10 mouse cellular contexts compared by ENCODE assay signal in the genomic region with DNA sequence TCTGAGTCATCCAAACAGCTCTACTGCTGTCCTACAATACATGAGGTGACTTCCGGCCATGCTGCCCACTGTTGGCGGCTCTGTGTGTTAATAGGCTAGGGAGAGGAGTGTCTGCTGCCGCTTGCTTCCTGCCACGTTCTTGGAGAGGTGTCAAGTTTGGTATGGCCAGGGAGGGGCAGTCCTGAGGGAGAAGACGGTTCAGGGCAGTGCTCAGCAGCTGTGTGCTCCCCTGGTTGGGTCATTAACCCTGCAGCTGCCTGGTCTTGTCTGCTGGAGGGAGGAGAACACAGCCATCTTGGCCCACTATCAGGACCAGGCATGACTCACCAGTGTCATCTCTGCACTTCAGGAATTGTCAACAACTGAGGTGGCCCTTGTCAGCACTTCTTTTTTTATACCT. TPM values are rescaled to one million over a fixed set of nuclear protein-coding genes. Genes with fewer than 3 reads are reported as not detected.
DNase-seq lines count a peak whose midpoint lies in the region; ATAC-seq and TF ChIP-seq lines count a peak whose summit lies in the region.
"Had no signal": no experiment of that assay in that cellular context is flagged by ENCODE, and none has a peak within 500 bp of the region (broad histone marks: within the 10 kb centered on the region; RNA-seq: fewer than 3 reads in every experiment).

No protein-coding gene starts in this region.

- no peak overlapping the region for H3K4me3 ChIP-seq in kidney, postnatal 0 days (replicated peaks; ENCODE audit: low read depth, low read length)
- H3K4me3 ChIP-seq in heart, embryonic 11.5 days (ENCODE audit: low read depth, low read length): no peak overlapping the region

- no peak overlapping the region for H3K27ac ChIP-seq in kidney, postnatal 0 days
- H3K27ac ChIP-seq in heart, embryonic 11.5 days (ENCODE audit: low read depth, low read length): no peak overlapping the region

- no peak for TF ChIP-seq CTCF in kidney, postnatal 0 days (IDR thresholded peaks at IDR 0.05; ENCODE audit: low read depth)

- no peak overlapping the region for H3K4me2 ChIP-seq in kidney, postnatal 0 days (ENCODE audit: low read length)
- H3K4me2 ChIP-seq in heart, embryonic 11.5 days: no peak overlapping the region; the same call in 1 of the 2 replicates

- peaks cover 67% of the 10 kb centered on the region for H3K36me3 ChIP-seq in kidney, postnatal 0 days (ENCODE audit: insufficient read depth, low read length)
- H3K36me3 ChIP-seq in heart, embryonic 11.5 days (ENCODE audit: control insufficient read depth, insufficient read depth, low read length): peaks cover 44% of the 10 kb centered on the region

- no peaks in the 10 kb centered on the region for H3K9me3 ChIP-seq in kidney, postnatal 0 days (replicated peaks; ENCODE audit: low read length)
- no peaks in the 10 kb centered on the region for H3K9me3 ChIP-seq in heart, embryonic 11.5 days (replicated peaks; ENCODE audit: control insufficient read depth, low read length)

- no peak for ATAC-seq in cerebellum, adult (ENCODE audit: insufficient number of reproducible peaks, low FRiP score, low TSS enrichment)
- 0 out of 2 replicates have a peak, but pooled peaks have one; percentile 49 for ATAC-seq in kidney, postnatal 0 days (replicated peaks; ENCODE audit: low FRiP score, low read depth)
- ATAC-seq in heart, embryonic 11.5 days (replicated peaks; ENCODE audit: insufficient number of reproducible peaks, low FRiP score, low TSS enrichment): peak; percentile 65
- 0 out of 2 replicates have a peak, but pooled peaks have one; percentile 6 for ATAC-seq in megakaryocyte, adult 5-6 weeks (ENCODE audit: poor library complexity, severe bottlenecking)

- no peaks in the 10 kb centered on the region for H3K27me3 ChIP-seq in kidney, postnatal 0 days (ENCODE audit: insufficient read depth, low read length)
- no peaks in the 10 kb centered on the region for H3K27me3 ChIP-seq in heart, embryonic 11.5 days (ENCODE audit: control insufficient read depth, insufficient read depth, low read length)

- 0 out of 2 replicates have a peak, but pooled peaks cover under 1% of the 10 kb centered on the region for H3K4me1 ChIP-seq in kidney, postnatal 0 days (replicated peaks; ENCODE audit: insufficient read depth, low read length)
- peaks cover 5% of the 10 kb centered on the region; the same call in 1 of the 2 replicates for H3K4me1 ChIP-seq in heart, embryonic 11.5 days (ENCODE audit: control insufficient read depth, insufficient read depth, low read length)

- peak; percentile 27 for DNase-seq in cerebellum, adult 11-12 months
- peak; percentile 51 for DNase-seq in kidney, postnatal 0 days (ENCODE audit: low spot score)
- DNase-seq in kidney, adult 18-20 months: no peak
- no peak for DNase-seq in right cerebral cortex, postnatal 14 days
- DNase-seq in natural killer cell, adult 2 months (ENCODE audit: low spot score in 2 of 2): no peak
- DNase-seq: cerebellum, adult 11 months; kidney, postnatal 36 days had no signal

- H3K9ac ChIP-seq in kidney, postnatal 0 days (ENCODE audit: low read depth, low read length): no peak overlapping the region
- H3K9ac ChIP-seq in heart, embryonic 11.5 days (ENCODE audit: low read depth, low read length): no peak overlapping the region

- WGBS in kidney, postnatal 0 days: 27% methylated on average over 5 of the region's 5 CpGs
- 56% methylated on average over 5 of the region's 5 CpGs for WGBS in heart, embryonic 11.5 days (ENCODE audit: insufficient replicate concordance)

RNA-seq across cellular contexts. Expression of a gene that starts 7.5 kb away (rescaled TPM):
- polyA plus RNA-seq in kidney, postnatal 0 days (2015; fragmentation: Nextera tagmentation; extraction: Ambion mirVana): 25.4 and 26.3 TPM in 2 replicates
- 24.9 and 28.6 TPM in 2 replicates for polyA plus RNA-seq in heart, embryonic 11.5 days (2014; fragmentation: Nextera tagmentation; extraction: Ambion mirVana)
- 29.3 and 30.2 TPM in 2 replicates for total RNA-seq in megakaryocyte, adult 5-6 weeks (2015)
- total RNA-seq in megakaryocyte, adult 5-6 weeks (2017): 47.9 and 49.6 TPM in 2 replicates

RNA-seq across cellular contexts. Expression of a gene that starts 15.0 kb away (rescaled TPM):
- 32.4 and 35.6 TPM in 2 replicates for polyA plus RNA-seq in kidney, postnatal 0 days (2015; fragmentation: Nextera tagmentation; extraction: Ambion mirVana)
- 38.8 and 39.8 TPM in 2 replicates for polyA plus RNA-seq in heart, embryonic 11.5 days (2014; fragmentation: Nextera tagmentation; extraction: Ambion mirVana)
- total RNA-seq in megakaryocyte, adult 5-6 weeks (2015): 20.5 and 20.6 TPM in 2 replicates
- total RNA-seq in megakaryocyte, adult 5-6 weeks (2017): 9.5 and 9.9 TPM in 2 replicates

RNA-seq across cellular contexts. Expression of a gene that starts 24.3 kb away (rescaled TPM):
- 18.8 and 19.8 TPM in 2 replicates for polyA plus RNA-seq in kidney, postnatal 0 days (2015; fragmentation: Nextera tagmentation; extraction: Ambion mirVana)
- polyA plus RNA-seq in heart, embryonic 11.5 days (2014; fragmentation: Nextera tagmentation; extraction: Ambion mirVana): 6.1 and 6.7 TPM in 2 replicates
- not detected in 2 replicates for total RNA-seq in megakaryocyte, adult 5-6 weeks (2015)
- not detected in 2 replicates for total RNA-seq in megakaryocyte, adult 5-6 weeks (2017)

RNA-seq across cellular contexts. Expression of a gene that starts 34.1 kb away (rescaled TPM):
- 10.5 and 11.1 TPM in 2 replicates for polyA plus RNA-seq in kidney, postnatal 0 days (2015; fragmentation: Nextera tagmentation; extraction: Ambion mirVana)
- polyA plus RNA-seq in heart, embryonic 11.5 days (2014; fragmentation: Nextera tagmentation; extraction: Ambion mirVana): 12.1 and 12.3 TPM in 2 replicates
- 14.2 and 18.2 TPM in 2 replicates for total RNA-seq in megakaryocyte, adult 5-6 weeks (2015)
- 28.5 and 31.8 TPM in 2 replicates for total RNA-seq in megakaryocyte, adult 5-6 weeks (2017)

RNA-seq across cellular contexts. Expression of a gene that starts 34.3 kb away (rescaled TPM):
- 23.3 and 26.7 TPM in 2 replicates for polyA plus RNA-seq in kidney, postnatal 0 days (2015; fragmentation: Nextera tagmentation; extraction: Ambion mirVana)
- 32.3 and 32.6 TPM in 2 replicates for polyA plus RNA-seq in heart, embryonic 11.5 days (2014; fragmentation: Nextera tagmentation; extraction: Ambion mirVana)
- 16.8 and 21.0 TPM in 2 replicates for total RNA-seq in megakaryocyte, adult 5-6 weeks (2015)
- total RNA-seq in megakaryocyte, adult 5-6 weeks (2017): 25.1 and 26.6 TPM in 2 replicates

Comparison
In these comparisons a context has a peak if more than half of its experiments do, and no peak if none do; other contexts are left out.
1. DNase-seq: peak in cerebellum, adult 11-12 months (single experiment) and kidney, postnatal 0 days (single experiment); none in kidney, adult 18-20 months (single experiment), right cerebral cortex, postnatal 14 days (single experiment) and natural killer cell, adult 2 months (0 of 2).